Mouse (Mus musculus) splenic B cell, adult 2 months (primary cell): Measurements from ENCODE around the gene Arpc1a.
"Not testable (repeated sequence)": the region's sequence is repeated elsewhere in the genome, so short reads cannot be mapped to it uniquely, and the experiment has no call there.

Source experiments
- DNase-seq: peaks from one replicate; pipeline ENCODE4 v3.0.0-alpha.2; 2011; ENCODE audit warnings: low read depth, low spot score
- H3K27me3 ChIP-seq: 2 replicates; pipeline ENCODE4 v1.6.1; 2012; ENCODE audit warnings: mild to moderate bottlenecking, low read length, moderate library complexity, mixed read lengths; ENCODE audit not compliant: control insufficient read depth, poor library complexity, insufficient read depth, severe bottlenecking
- H3K36me3 ChIP-seq: 2 replicates; pipeline ENCODE4 v1.6.1; 2012; ENCODE audit warnings: mild to moderate bottlenecking, low read length, moderate library complexity, mixed read lengths; ENCODE audit not compliant: control insufficient read depth, poor library complexity, insufficient read depth, severe bottlenecking

The Arpc1a gene

GRCm38 (mm10) chr5:145116316-145116715, 32.7 kb downstream of the Arpc1a start:
- Histone ChIP-seq H3K36me3 (no peaks in the 10 kb centered on the region), H3K27me3 (no peaks in the 10 kb centered on the region)
- peak; percentile 70 for DNase-seq

GRCm38 (mm10) chr5:145116916-145117315, 33.3 kb downstream of the Arpc1a start:
- Histone ChIP-seq H3K36me3 (peaks cover 2% of the 10 kb centered on the region; the same call in 1 of the 2 replicates), H3K27me3 (no peaks in the 10 kb centered on the region)
- peak; percentile 66 for DNase-seq

GRCm38 (mm10) chr5:145118005-145118404, 34.4 kb downstream of the Arpc1a start:
- DNase-seq = no peak
- H3K36me3 ChIP-seq = peaks cover 2% of the 10 kb centered on the region; the same call in 1 of the 2 replicates
- no peaks in the 10 kb centered on the region for H3K27me3 ChIP-seq

- DNase-seq = no peak
- H3K36me3 ChIP-seq = peaks cover 5% of the 10 kb centered on the region
- no peaks in the 10 kb centered on the region for H3K27me3 ChIP-seq
Measured at GRCm38 (mm10) chr5:145118461-145118860, 34.8 kb downstream of the Arpc1a start.

DNA sequence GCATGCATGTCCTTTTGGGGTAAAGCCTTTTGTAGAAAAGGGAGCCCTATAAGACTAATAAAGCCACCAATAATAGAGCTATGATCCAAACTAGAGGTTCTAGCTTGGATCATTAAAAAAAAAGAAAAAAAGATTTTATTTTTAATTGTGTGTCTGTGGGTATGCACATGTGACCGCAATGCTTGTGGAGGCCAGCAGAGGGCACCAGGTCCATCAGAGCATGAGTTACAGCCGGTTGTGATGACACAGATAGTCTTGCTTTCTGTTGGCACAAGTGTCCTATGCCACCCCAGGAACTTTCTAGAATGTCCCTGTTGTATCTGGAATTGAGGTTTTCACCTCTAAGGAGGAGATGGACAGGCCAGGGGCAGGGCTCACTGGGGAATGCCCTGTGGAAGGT, 35.8 kb downstream of the Arpc1a start:
- peaks cover 7% of the 10 kb centered on the region for H3K36me3 ChIP-seq
- H3K27me3 ChIP-seq = no peaks in the 10 kb centered on the region
- DNase-seq = peak; percentile 67

- peaks cover 12% of the 10 kb centered on the region for H3K36me3 ChIP-seq
- no peaks in the 10 kb centered on the region for H3K27me3 ChIP-seq
- no peak for DNase-seq
Measured at GRCm38 (mm10) chr5:145120921-145121320, 37.3 kb downstream of the Arpc1a start.

DNA sequence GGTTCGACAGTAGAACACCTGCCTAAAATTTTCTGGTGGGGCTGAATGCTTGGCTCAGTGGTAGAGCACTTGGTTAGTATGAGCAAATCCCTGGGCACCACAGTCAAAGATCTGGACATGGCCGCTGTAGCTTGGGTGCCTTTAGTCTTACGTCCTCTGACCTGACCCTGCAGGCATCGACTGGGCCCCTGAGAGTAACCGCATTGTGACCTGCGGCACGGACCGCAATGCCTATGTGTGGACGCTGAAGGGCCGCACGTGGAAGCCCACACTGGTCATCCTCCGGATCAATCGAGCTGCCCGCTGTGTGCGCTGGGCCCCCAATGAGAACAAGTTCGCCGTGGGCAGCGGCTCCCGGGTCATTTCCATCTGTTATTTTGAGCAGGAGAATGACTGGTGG, 39.8 kb downstream of the Arpc1a start:
- Histone ChIP-seq H3K36me3 (peaks cover 22% of the 10 kb centered on the region), H3K27me3 (no peaks in the 10 kb centered on the region)
- no peak for DNase-seq

GRCm38 (mm10) chr5:145126580-145126979, 43.0 kb downstream of the Arpc1a start:
- H3K27me3 ChIP-seq = no peaks in the 10 kb centered on the region
- no peak for DNase-seq
- peaks cover 31% of the 10 kb centered on the region for H3K36me3 ChIP-seq

DNA sequence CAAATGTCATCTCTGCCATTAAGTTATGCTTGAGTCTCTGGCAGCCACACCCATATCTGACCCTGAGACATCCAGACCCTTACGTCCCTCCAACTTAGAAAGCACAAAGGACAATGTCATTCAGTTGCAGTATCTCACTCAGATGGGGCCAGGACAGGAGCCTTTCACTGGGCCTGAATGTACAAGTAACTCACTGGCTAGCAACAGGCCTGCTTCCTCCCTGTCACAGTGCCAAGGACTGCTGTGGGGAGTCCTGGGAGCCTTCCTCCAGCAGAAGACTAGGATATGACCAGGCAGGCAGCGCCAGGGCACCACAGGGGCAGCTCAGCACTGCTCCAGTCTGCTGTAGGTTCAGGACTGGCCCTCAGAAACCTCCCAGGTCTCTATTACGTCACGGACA, 45.5 kb downstream of the Arpc1a start:
- no peak for DNase-seq
- no peaks in the 10 kb centered on the region for H3K27me3 ChIP-seq

GRCm38 (mm10) chr5:145129773-145130172, 46.1 kb downstream of the Arpc1a start:
- H3K27me3 ChIP-seq, DNase-seq: not testable (repeated sequence)
- H3K36me3 ChIP-seq = peaks cover 32% of the 10 kb centered on the region

More for the DNA sequence above, 45.5 kb downstream of the Arpc1a start:
- peaks cover 32% of the 10 kb centered on the region for H3K36me3 ChIP-seq

- DNase-seq = no peak
- Histone ChIP-seq H3K27me3 (no peaks in the 10 kb centered on the region), H3K36me3 (peaks cover 30% of the 10 kb centered on the region)
Measured at GRCm38 (mm10) chr5:145130191-145130590, 46.6 kb downstream of the Arpc1a start.

- no peaks in the 10 kb centered on the region for H3K27me3 ChIP-seq
- H3K36me3 ChIP-seq = peaks cover 26% of the 10 kb centered on the region
- no peak for DNase-seq
Measured at GRCm38 (mm10) chr5:145130995-145131394, 47.4 kb downstream of the Arpc1a start.

DNA sequence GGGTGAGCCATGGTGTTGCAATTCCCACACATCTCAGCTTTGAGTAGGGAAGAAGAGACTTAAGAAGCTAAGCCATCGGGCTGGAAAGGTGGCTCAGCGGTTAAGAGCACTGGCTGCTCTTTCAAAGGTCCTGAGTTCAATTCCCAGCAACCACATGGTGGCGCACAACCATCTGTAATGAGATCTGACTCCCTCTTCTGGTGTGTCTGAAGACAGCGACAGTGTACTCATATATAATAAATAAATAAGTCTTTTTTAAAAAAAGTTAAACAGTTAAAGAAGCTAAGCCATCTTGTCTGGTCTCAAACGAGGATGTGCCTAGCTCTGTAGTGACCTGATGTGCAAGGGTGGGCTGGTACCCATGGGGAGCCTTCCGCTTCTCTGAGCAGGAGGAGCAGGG, 49.6 kb downstream of the Arpc1a start:
- DNase-seq, H3K27me3 ChIP-seq: not testable (repeated sequence)
- H3K36me3 ChIP-seq = peaks cover 16% of the 10 kb centered on the region

- Histone ChIP-seq H3K27me3 (no peaks in the 10 kb centered on the region), H3K36me3 (peaks cover 5% of the 10 kb centered on the region)
- DNase-seq = no peak
Measured at GRCm38 (mm10) chr5:145138836-145139235, 55.2 kb downstream of the Arpc1a start.

- H3K36me3 ChIP-seq = peaks cover 6% of the 10 kb centered on the region; the same call in 1 of the 2 replicates
- H3K27me3 ChIP-seq = no peaks in the 10 kb centered on the region
- DNase-seq = peak; percentile 95
Measured at GRCm38 (mm10) chr5:145139571-145140519, 56.2 kb downstream of the Arpc1a start, which contains the start of the genes Pdap1 and Bud31. TSS of gene Pdap1 (minus strand) at chr5:145140238. TSS of gene Bud31 (plus strand) at chr5:145140362.
